Mouse (Mus musculus): ENCODE results near the gene Nup43.
"Not testable (repeated sequence)": the region's sequence is repeated elsewhere in the genome, so short reads cannot be mapped to it uniquely, and the experiment has no call there.

Gene Nup43

GRCm38 (mm10) chr10:7667342-7667802, at the start of gene Nup43:
Gene Nup43 (plus strand): TSS chr10:7667503.
- DNase-seq: peak; percentile 92 to 93

GRCm38 (mm10) chr10:7617556-7617955, 49.7 kb upstream of the Nup43 start:
- not testable (repeated sequence) for DNase-seq

GRCm38 (mm10) chr10:7619821-7620241, 47.5 kb upstream of the Nup43 start:
- DNase-seq: no peak

GRCm38 (mm10) chr10:7620723-7621122, 46.6 kb upstream of the Nup43 start:
- DNase-seq: no peak

- no peak for DNase-seq
Observed at GRCm38 (mm10) chr10:7622378-7622777, 44.9 kb upstream of the Nup43 start.

GRCm38 (mm10) chr10:7623861-7624518, 43.3 kb upstream of the Nup43 start:
- no peak for DNase-seq

GRCm38 (mm10) chr10:7629092-7629491, 38.2 kb upstream of the Nup43 start:
- DNase-seq: no peak

- DNase-seq: no peak
Observed at GRCm38 (mm10) chr10:7630286-7630685, 37.0 kb upstream of the Nup43 start.

GRCm38 (mm10) chr10:7630951-7631720, 36.2 kb upstream of the Nup43 start:
- no peak for DNase-seq

GRCm38 (mm10) chr10:7640366-7640765, 26.9 kb upstream of the Nup43 start:
- DNase-seq: no peak

- no peak for DNase-seq
Observed at GRCm38 (mm10) chr10:7645911-7646310, 21.4 kb upstream of the Nup43 start.

- no peak for DNase-seq
Observed at GRCm38 (mm10) chr10:7649059-7649458, 18.2 kb upstream of the Nup43 start.

GRCm38 (mm10) chr10:7651057-7651456, 16.2 kb upstream of the Nup43 start:
- no peak for DNase-seq

- no peak for DNase-seq
Observed at GRCm38 (mm10) chr10:7662471-7663141, 4.7 kb upstream of the Nup43 start.

GRCm38 (mm10) chr10:7663159-7664026, 3.9 kb upstream of the Nup43 start:
- peak; percentile 94 to 96 for DNase-seq

GRCm38 (mm10) chr10:7664027-7664526, 3.2 kb upstream of the Nup43 start:
- no peak for DNase-seq

GRCm38 (mm10) chr10:7664889-7665288, 2.4 kb upstream of the Nup43 start:
- no peak for DNase-seq

GRCm38 (mm10) chr10:7673673-7674072, 6.4 kb downstream of the Nup43 start:
- no peak for DNase-seq

- peak; percentile 90 for DNase-seq
Observed at GRCm38 (mm10) chr10:7680731-7681301, 13.5 kb downstream of the Nup43 start, which contains the start of the genes Pcmt1 and Lats1. Gene Pcmt1 (minus strand): TSS chr10:7681136. Gene Lats1 (plus strand): TSS chr10:7681214.

GRCm38 (mm10) chr10:7681343-7682025, 14.2 kb downstream of the Nup43 start:
- DNase-seq: peak; percentile 66 to 69

- DNase-seq: no peak
Observed at GRCm38 (mm10) chr10:7682249-7682648, 14.9 kb downstream of the Nup43 start.
